Mouse (Mus musculus) neural tube, embryonic 14.5 days (tissue): ENCODE results near the gene Ralbp1. TPM values are rescaled to one million over a fixed set of nuclear protein-coding genes. Genes with fewer than 3 reads are reported as not detected.

ENCODE experiments used
- ATAC-seq: fragments of 200-750 bp; cut with Nextera tagmentation; 2 replicates; pipeline ENCODE4 v1.8.0; 2017; ENCODE audit warnings: low read depth, mild to moderate bottlenecking, moderate TSS enrichment, moderate library complexity
- H3K27ac ChIP-seq: fragments of 300-500 bp; sonication (generic); 2 replicates; pipeline ENCODE4 v1.5.1; 2014; ENCODE audit warnings: low read depth, mild to moderate bottlenecking, control low read depth, low read length, moderate library complexity, mixed read lengths
- H3K27me3 ChIP-seq: fragments of 300-500 bp; sonication (generic); 2 replicates; pipeline ENCODE4 v1.6.1; 2014; ENCODE audit warnings: low read length; ENCODE audit not compliant: control insufficient read depth, insufficient read depth
- H3K36me3 ChIP-seq: fragments of 300-500 bp; sonication (generic); 2 replicates; pipeline ENCODE4 v1.6.1; 2014; ENCODE audit warnings: low read length, mixed read lengths; ENCODE audit not compliant: control insufficient read depth, insufficient read depth
- H3K4me1 ChIP-seq: fragments of 300-500 bp; sonication (generic); 2 replicates; pipeline ENCODE4 v1.6.1; 2014; ENCODE audit warnings: low read length; ENCODE audit not compliant: control insufficient read depth, insufficient read depth
- H3K4me2 ChIP-seq: fragments of 300-500 bp; sonication (generic); 2 replicates; pipeline ENCODE4 v1.6.1; 2014; ENCODE audit warnings: mild to moderate bottlenecking, low read depth, low read length, control low read depth
- H3K4me3 ChIP-seq: fragments of 300-500 bp; sonication (generic); 2 replicates; pipeline ENCODE4 v1.5.1; 2014; ENCODE audit warnings: low read depth, low read length, control low read depth, mixed read lengths
- H3K9ac ChIP-seq: fragments of 300-500 bp; sonication (generic); replicated peaks from 2 replicates; pipeline ENCODE4 v1.6.1; 2014; ENCODE audit warnings: low read depth, mild to moderate bottlenecking, control low read depth, low read length, mixed read lengths
- H3K9me3 ChIP-seq: fragments of 300-500 bp; sonication (generic); 2 replicates; pipeline ENCODE4 v1.6.1; 2016; ENCODE audit warnings: low read length; ENCODE audit not compliant: control insufficient read depth
- WGBS: fragments of 180-500 bp; shearing (Covaris S2); extraction: QIAGEN DNeasy Blood & Tissue Kit; methylation state at CpG from one replicate; pipeline ENCODE4 v1.1.7; 2014; 5-methylcytosine and 5-hydroxymethylcytosine counted together
- polyA plus RNA-seq: library from polyadenylated mRNA; unstranded; fragments of >200 nt; fragmentation: Nextera tagmentation; extraction: Ambion mirVana; gene quantifications from 2 replicates; pipeline ENCODE4 v1.2.1, GENCODE M21; 2014

Gene Ralbp1
- polyA plus RNA-seq, 1 experiment from 2014 or later: 45.9 TPM

DNA sequence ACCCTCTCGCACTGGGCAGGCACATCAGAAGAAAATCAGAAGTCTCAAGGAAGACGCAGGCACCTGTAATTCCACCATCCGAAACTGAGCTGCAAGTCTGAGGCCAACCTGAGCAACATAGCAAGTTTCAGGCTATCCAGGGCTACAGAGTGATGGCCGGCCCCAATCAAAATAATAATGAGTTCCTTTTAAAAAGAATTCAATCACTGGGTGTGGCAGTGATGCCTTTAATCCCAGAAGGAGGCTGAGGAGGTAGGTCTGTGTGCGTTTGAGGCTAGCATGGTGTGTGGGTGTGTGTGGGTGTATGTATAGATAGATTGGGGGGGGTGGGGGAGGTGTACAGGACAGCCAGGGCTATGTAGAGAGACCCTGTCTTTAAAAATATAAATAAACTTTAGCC is 17.6 kb downstream of the Ralbp1 start:
- ATAC-seq: no peak

DNA sequence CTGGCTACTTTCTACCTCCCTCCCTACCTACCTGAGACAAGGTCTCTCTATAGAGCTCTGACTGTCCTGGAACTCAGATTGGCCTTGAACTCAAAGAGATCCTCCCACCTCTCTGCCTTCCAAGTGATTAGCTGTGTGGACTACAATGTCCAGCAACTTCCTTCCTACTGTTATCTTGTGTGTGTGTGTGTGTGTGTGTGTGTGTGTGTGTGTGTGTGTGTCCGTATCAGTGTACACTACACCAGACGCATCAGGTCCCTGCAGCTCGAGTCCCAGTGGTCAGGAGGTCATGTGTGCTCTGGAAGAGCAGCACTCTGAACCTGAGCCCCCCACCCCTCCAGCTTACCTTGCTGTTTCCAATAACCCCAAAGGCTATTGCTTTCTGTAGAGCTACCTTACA is 19.4 kb downstream of the Ralbp1 start:
- no peak overlapping the region for H3K27ac ChIP-seq
- H3K27me3 ChIP-seq: no peaks in the 10 kb centered on the region
- peaks cover 5% of the 10 kb centered on the region; the same call in 1 of the 2 replicates for H3K36me3 ChIP-seq
- H3K4me3 ChIP-seq: no peak overlapping the region
- H3K4me2 ChIP-seq: no peak overlapping the region
- no peaks in the 10 kb centered on the region for H3K9me3 ChIP-seq
- 86% methylated on average over 3 of the region's 3 CpGs for WGBS
- no peaks in the 10 kb centered on the region for H3K4me1 ChIP-seq
- H3K9ac ChIP-seq: no peak overlapping the region
- no peak for ATAC-seq

More for the DNA sequence above, 17.6 kb downstream of the Ralbp1 start:
- no peaks in the 10 kb centered on the region for H3K9me3 ChIP-seq
- no peak overlapping the region for H3K4me3 ChIP-seq
- peaks cover 5% of the 10 kb centered on the region; the same call in 1 of the 2 replicates for H3K36me3 ChIP-seq
- WGBS: 89% methylated on average over 5 of the region's 5 CpGs
- no peaks in the 10 kb centered on the region for H3K27me3 ChIP-seq
- peaks cover 9% of the 10 kb centered on the region for H3K4me1 ChIP-seq
- H3K9ac ChIP-seq: no peak overlapping the region
- H3K4me2 ChIP-seq: no peak overlapping the region
- no peak overlapping the region for H3K27ac ChIP-seq

- no peaks in the 10 kb centered on the region for H3K9me3 ChIP-seq
- no peak overlapping the region for H3K4me2 ChIP-seq
- ATAC-seq: no peak
- H3K4me3 ChIP-seq: no peak overlapping the region
- H3K27me3 ChIP-seq: no peaks in the 10 kb centered on the region
- no peak overlapping the region for H3K9ac ChIP-seq
- H3K36me3 ChIP-seq: peaks cover 5% of the 10 kb centered on the region
- H3K27ac ChIP-seq: no peak overlapping the region
- no peaks in the 10 kb centered on the region for H3K4me1 ChIP-seq
Measured at GRCm38 (mm10) chr17:65865265-65865664, 20.3 kb downstream of the Ralbp1 start.

- no peak; the same call in 1 of the 2 replicates for ATAC-seq
- H3K27me3 ChIP-seq: no peaks in the 10 kb centered on the region
- H3K4me2 ChIP-seq: no peak overlapping the region
- no peak overlapping the region for H3K9ac ChIP-seq
- H3K4me3 ChIP-seq: no peak overlapping the region
- H3K4me1 ChIP-seq: no peaks in the 10 kb centered on the region
- no peaks in the 10 kb centered on the region for H3K9me3 ChIP-seq
- H3K27ac ChIP-seq: no peak overlapping the region
- H3K36me3 ChIP-seq: peaks cover 5% of the 10 kb centered on the region
- 38% methylated on average over 4 of the region's 4 CpGs for WGBS
Measured at GRCm38 (mm10) chr17:65864742-65865141, 20.9 kb downstream of the Ralbp1 start.

GRCm38 (mm10) chr17:65863830-65864229 is 21.8 kb downstream of the Ralbp1 start:
- no peak overlapping the region for H3K27ac ChIP-seq
- WGBS: 94% methylated on average over 12 of the region's 12 CpGs
- ATAC-seq: no peak
- H3K9ac ChIP-seq: no peak overlapping the region
- no peaks in the 10 kb centered on the region for H3K9me3 ChIP-seq
- no peak overlapping the region for H3K4me3 ChIP-seq
- H3K4me2 ChIP-seq: no peak overlapping the region
- H3K27me3 ChIP-seq: no peaks in the 10 kb centered on the region
- no peaks in the 10 kb centered on the region for H3K4me1 ChIP-seq
- H3K36me3 ChIP-seq: peaks cover 5% of the 10 kb centered on the region

- Histone ChIP-seq H3K4me1 (no peaks in the 10 kb centered on the region), H3K27ac (no peak overlapping the region), H3K27me3 (no peaks in the 10 kb centered on the region), H3K9ac (no peak overlapping the region), H3K36me3 (peaks cover 11% of the 10 kb centered on the region), H3K9me3 (no peaks in the 10 kb centered on the region), H3K4me2 (no peak overlapping the region), H3K4me3 (no peak overlapping the region)
- no peak for ATAC-seq
- WGBS: 57% methylated on average over 4 of the region's 4 CpGs
Measured at GRCm38 (mm10) chr17:65862579-65862978, 23.0 kb downstream of the Ralbp1 start.

- ATAC-seq: no peak
- H3K4me1 ChIP-seq: no peaks in the 10 kb centered on the region
- H3K27me3 ChIP-seq: no peaks in the 10 kb centered on the region
- no peaks in the 10 kb centered on the region for H3K9me3 ChIP-seq
- peaks cover 20% of the 10 kb centered on the region for H3K36me3 ChIP-seq
- 91% methylated on average over 4 of the region's 4 CpGs for WGBS
- no peak overlapping the region for H3K4me2 ChIP-seq
- H3K9ac ChIP-seq: no peak overlapping the region
- H3K4me3 ChIP-seq: no peak overlapping the region
- H3K27ac ChIP-seq: no peak overlapping the region
Measured at GRCm38 (mm10) chr17:65857617-65858016, 28.0 kb downstream of the Ralbp1 start.

GRCm38 (mm10) chr17:65854006-65854405 is 31.6 kb downstream of the Ralbp1 start:
- H3K27me3 ChIP-seq: no peaks in the 10 kb centered on the region
- H3K9ac ChIP-seq: no peak overlapping the region
- H3K36me3 ChIP-seq: peaks cover 42% of the 10 kb centered on the region
- H3K4me2 ChIP-seq: no peak overlapping the region
- no peak overlapping the region for H3K4me3 ChIP-seq
- no peak for ATAC-seq
- WGBS: 94% methylated on average over 4 of the region's 4 CpGs
- H3K4me1 ChIP-seq: no peaks in the 10 kb centered on the region
- no peaks in the 10 kb centered on the region for H3K9me3 ChIP-seq
- no peak overlapping the region for H3K27ac ChIP-seq

GRCm38 (mm10) chr17:65853326-65853725 is 32.3 kb downstream of the Ralbp1 start:
- Histone ChIP-seq H3K4me3 (no peak overlapping the region), H3K36me3 (peaks cover 40% of the 10 kb centered on the region), H3K9me3 (no peaks in the 10 kb centered on the region), H3K4me2 (no peak overlapping the region), H3K27ac (no peak overlapping the region), H3K4me1 (no peaks in the 10 kb centered on the region), H3K9ac (no peak overlapping the region), H3K27me3 (no peaks in the 10 kb centered on the region)
- 92% methylated on average over 6 of the region's 6 CpGs for whole genome bisulfite sequencing
- no peak for ATAC-seq

DNA sequence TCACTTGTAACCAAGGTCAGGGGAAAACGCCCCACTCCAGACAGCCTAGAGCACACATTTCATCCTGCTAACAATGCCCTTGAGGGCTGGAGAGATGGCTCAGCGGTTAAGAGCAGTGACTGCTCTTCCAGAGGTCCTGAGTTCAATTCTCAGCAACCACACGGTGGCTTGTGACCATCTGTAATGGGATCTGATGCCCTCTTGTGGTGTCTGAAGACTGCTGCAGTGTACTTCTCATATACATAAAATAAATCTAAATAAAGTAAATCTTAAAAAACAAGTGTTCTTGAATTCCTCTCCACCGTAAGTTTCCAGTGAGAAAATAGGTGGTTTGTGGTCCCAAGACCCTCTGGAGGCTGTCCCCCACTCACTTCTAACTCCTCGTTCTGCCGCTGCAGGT is 33.8 kb downstream of the Ralbp1 start:
- 87% methylated on average over 6 of the region's 6 CpGs for WGBS
- Histone ChIP-seq H3K36me3 (peaks cover 32% of the 10 kb centered on the region), H3K4me1 (no peaks in the 10 kb centered on the region), H3K27me3 (no peaks in the 10 kb centered on the region), H3K4me3 (no peak overlapping the region), H3K9me3 (no peaks in the 10 kb centered on the region), H3K27ac (no peak overlapping the region), H3K9ac (no peak overlapping the region), H3K4me2 (no peak overlapping the region)
- ATAC-seq: no peak
